Mouse (Mus musculus) bone marrow macrophage, adult 2 months (primary cell): ENCODE measurements around the gene Pcna. TPM values are rescaled to one million over a fixed set of nuclear protein-coding genes. Genes with fewer than 3 reads are reported as not detected.

ENCODE experiments used
- H3K27ac ChIP-seq: 2 replicates; pipeline ENCODE4 v1.5.1; 2012; ENCODE audit warnings: low read depth, low read length; ENCODE audit not compliant: insufficient read depth
- H3K4me1 ChIP-seq: 2 replicates; pipeline ENCODE4 v1.6.1; 2012; ENCODE audit warnings: low read length; ENCODE audit not compliant: control insufficient read depth, insufficient read depth
- H3K4me3 ChIP-seq: 2 replicates; pipeline ENCODE4 v1.5.1; 2012; ENCODE audit warnings: mild to moderate bottlenecking, low read length, moderate library complexity; ENCODE audit not compliant: insufficient read depth
- CTCF ChIP-seq: IDR thresholded peaks from 2 replicates; pipeline ENCODE4 v1.5.1; 2012; ENCODE audit warnings: low read depth, mild to moderate bottlenecking, low read length, moderate library complexity
- POLR2A ChIP-seq: IDR thresholded peaks from 2 replicates; pipeline ENCODE4 v1.6.1; 2012; ENCODE audit warnings: mild to moderate bottlenecking, low read depth, low read length, borderline replicate concordance
- polyA plus RNA-seq: library from polyadenylated mRNA; stranded (reverse); fragments of >200 nt; gene quantifications from 2 replicates; pipeline ENCODE4 v1.2.4, GENCODE M21; 2012; ENCODE audit not compliant: missing spikeins, insufficient read depth, insufficient read length

The Pcna gene
- polyA plus RNA-seq, 1 experiment = 323 TPM

- no peak overlapping the region for H3K27ac ChIP-seq
- TF ChIP-seq CTCF (no peak), POLR2A (no peak)
Measured at GRCm38 (mm10) chr2:132235291-132235690, 17.8 kb downstream of the Pcna start.

GRCm38 (mm10) chr2:132233985-132234765 lies 18.9 kb downstream of the Pcna start:
- Histone ChIP-seq H3K27ac (no peak overlapping the region), H3K4me1 (peaks cover 31% of the 10 kb centered on the region), H3K4me3 (no peak overlapping the region)
- TF ChIP-seq CTCF = no peak
- TF ChIP-seq POLR2A = no peak

More at GRCm38 (mm10) chr2:132235291-132235690, 17.8 kb downstream of the Pcna start:
- Histone ChIP-seq H3K4me1 (peaks cover 22% of the 10 kb centered on the region), H3K4me3 (no peak overlapping the region)

GRCm38 (mm10) chr2:132232413-132232945 lies 20.6 kb downstream of the Pcna start:
- Histone ChIP-seq H3K4me1 (peaks cover 32% of the 10 kb centered on the region), H3K4me3 (no peak overlapping the region), H3K27ac (no peak overlapping the region)
- TF ChIP-seq POLR2A = no peak
- no peak for TF ChIP-seq CTCF

- Histone ChIP-seq H3K4me3 (no peak overlapping the region), H3K4me1 (peaks cover 50% of the 10 kb centered on the region), H3K27ac (peak overlapping the region; percentile 100)
- no peak for TF ChIP-seq POLR2A
- TF ChIP-seq CTCF = no peak
Measured at GRCm38 (mm10) chr2:132224359-132224758, 28.8 kb downstream of the Pcna start.

- peak overlapping the region; percentile 99 for H3K27ac ChIP-seq
- TF ChIP-seq POLR2A = no peak
- TF ChIP-seq CTCF = 0 out of 2 replicates have a peak, but pooled peaks have one; percentile 8
- peaks cover 59% of the 10 kb centered on the region for H3K4me1 ChIP-seq
- peak overlapping the region; percentile 28 for H3K4me3 ChIP-seq
Measured at GRCm38 (mm10) chr2:132221611-132222073, 31.5 kb downstream of the Pcna start.

- Histone ChIP-seq H3K27ac (peak overlapping the region; percentile 85), H3K4me1 (peaks cover 16% of the 10 kb centered on the region), H3K4me3 (no peak overlapping the region)
- TF ChIP-seq CTCF = no peak
- TF ChIP-seq POLR2A = no peak
Measured at GRCm38 (mm10) chr2:132211995-132212656, 41.0 kb downstream of the Pcna start.

- no peak overlapping the region for H3K27ac ChIP-seq
- TF ChIP-seq CTCF (no peak), POLR2A (no peak)
- H3K4me3 ChIP-seq = no peak overlapping the region
Measured at GRCm38 (mm10) chr2:132210806-132211312, 42.3 kb downstream of the Pcna start.

GRCm38 (mm10) chr2:132208246-132208881 lies 44.8 kb downstream of the Pcna start:
- H3K27ac ChIP-seq = no peak overlapping the region
- H3K4me1 ChIP-seq = peaks cover 14% of the 10 kb centered on the region

More at GRCm38 (mm10) chr2:132210806-132211312, 42.3 kb downstream of the Pcna start:
- peaks cover 12% of the 10 kb centered on the region for H3K4me1 ChIP-seq

GRCm38 (mm10) chr2:132206316-132206881 lies 46.7 kb downstream of the Pcna start:
- no peak overlapping the region for H3K4me3 ChIP-seq
- H3K27ac ChIP-seq = no peak overlapping the region
- peaks cover 9% of the 10 kb centered on the region for H3K4me1 ChIP-seq
- TF ChIP-seq CTCF (no peak), POLR2A (no peak)

More at GRCm38 (mm10) chr2:132208246-132208881, 44.8 kb downstream of the Pcna start:
- no peak for TF ChIP-seq CTCF
- TF ChIP-seq POLR2A = no peak
- no peak overlapping the region for H3K4me3 ChIP-seq

DNA sequence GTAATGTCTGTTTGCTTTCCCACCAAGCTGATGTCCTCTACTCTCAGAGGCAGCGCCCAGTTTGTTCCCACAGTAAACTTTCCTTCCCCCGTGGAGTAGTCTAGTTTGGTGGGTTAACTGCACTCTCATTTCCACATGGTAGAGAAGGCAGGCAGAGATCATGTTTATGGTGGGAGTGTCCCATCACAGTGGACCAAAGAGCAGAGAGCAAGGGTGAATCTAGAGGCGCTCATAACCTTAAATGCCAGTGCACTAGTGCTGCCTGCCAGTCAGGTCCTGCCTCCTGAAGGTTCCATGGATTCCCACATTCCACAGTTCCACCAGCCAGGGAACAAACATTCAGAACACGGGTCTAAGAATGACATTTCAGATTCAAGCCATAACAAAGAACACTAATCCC lies 47.6 kb downstream of the Pcna start:
- peaks cover 15% of the 10 kb centered on the region for H3K4me1 ChIP-seq
- no peak for TF ChIP-seq CTCF
- TF ChIP-seq POLR2A = no peak
- H3K27ac ChIP-seq = no peak overlapping the region
- no peak overlapping the region for H3K4me3 ChIP-seq
